Mouse (Mus musculus): Measurements from ENCODE around the gene Pdzrn3.

- no peak for TF ChIP-seq CTCF (IDR thresholded peaks at IDR 0.05; ENCODE audit: low read depth, low read length)
- TF ChIP-seq GATA1 (IDR thresholded peaks at IDR 0.05; ENCODE audit: borderline replicate concordance, low read length): no peak
Observed at GRCm38 (mm10) chr6:101170699-101171098, 207.0 kb downstream of the Pdzrn3 start.
